Mouse (Mus musculus) embryonic facial prominence, embryonic 15.5 days (tissue): ENCODE data around the gene Dmrtc2. TPM values are rescaled to one million over a fixed set of nuclear protein-coding genes. Genes with fewer than 3 reads are reported as not detected.

ENCODE experiments used
- ATAC-seq: fragments of 200-750 bp; cut with Nextera tagmentation; 2 replicates; pipeline ENCODE4 v1.8.0; 2017; ENCODE audit warnings: low read depth, moderate TSS enrichment; ENCODE audit not compliant: insufficient number of reproducible peaks, low FRiP score, low TSS enrichment
- H3K27ac ChIP-seq: fragments of 300-500 bp; sonication (generic); replicated peaks from 2 replicates; pipeline ENCODE4 v1.5.1; 2015; ENCODE audit warnings: mild to moderate bottlenecking, inconsistent platforms
- H3K27me3 ChIP-seq: fragments of 300-500 bp; sonication (generic); 2 replicates; pipeline ENCODE4 v1.6.1; 2015; ENCODE audit warnings: inconsistent platforms
- H3K36me3 ChIP-seq: fragments of 300-500 bp; sonication (generic); 2 replicates; pipeline ENCODE4 v1.6.1; 2015; ENCODE audit warnings: mild to moderate bottlenecking, inconsistent platforms
- H3K4me1 ChIP-seq: fragments of 300-500 bp; sonication (generic); 2 replicates; pipeline ENCODE4 v1.6.1; 2015; ENCODE audit warnings: inconsistent platforms
- H3K4me2 ChIP-seq: fragments of 300-500 bp; sonication (generic); replicated peaks from 2 replicates; pipeline ENCODE4 v1.6.1; 2015; ENCODE audit warnings: mild to moderate bottlenecking, inconsistent platforms
- H3K4me3 ChIP-seq: fragments of 300-500 bp; sonication (generic); replicated peaks from 2 replicates; pipeline ENCODE4 v1.5.1; 2015; ENCODE audit warnings: mild to moderate bottlenecking, inconsistent platforms
- H3K9ac ChIP-seq: fragments of 300-500 bp; sonication (generic); 2 replicates; pipeline ENCODE4 v1.6.1; 2015; ENCODE audit warnings: inconsistent platforms
- H3K9me3 ChIP-seq: fragments of 300-500 bp; sonication (generic); replicated peaks from 2 replicates; pipeline ENCODE4 v1.6.1; 2016; ENCODE audit warnings: inconsistent platforms
- WGBS: fragments of 180-500 bp; shearing (Covaris S2); methylation state at CpG from one replicate; pipeline ENCODE4 v1.1.7; 2015; 5-methylcytosine and 5-hydroxymethylcytosine counted together
- polyA plus RNA-seq: library from polyadenylated mRNA; unstranded; fragments of >200 nt; fragmentation: Nextera tagmentation; extraction: Ambion mirVana; gene quantifications from 2 replicates; pipeline ENCODE4 v1.2.1, GENCODE M21; 2015

Gene Dmrtc2
- polyA plus RNA-seq, 1 experiment from 2014 or later: 0.09 TPM

GRCm38 (mm10) chr7:24877588-24877987 lies 7.7 kb downstream of the Dmrtc2 start:
- H3K4me1 ChIP-seq: no peaks in the 10 kb centered on the region
- no peaks in the 10 kb centered on the region for H3K36me3 ChIP-seq
- no peaks in the 10 kb centered on the region for H3K27me3 ChIP-seq
- no peak overlapping the region for H3K4me2 ChIP-seq
- no peaks in the 10 kb centered on the region for H3K9me3 ChIP-seq
- WGBS: 28% methylated on average over 3 of the region's 3 CpGs
- ATAC-seq: no peak
- H3K27ac ChIP-seq: peak overlapping the region; percentile 77; the same call in 1 of the 2 replicates
- no peak overlapping the region for H3K4me3 ChIP-seq
- H3K9ac ChIP-seq: no peak overlapping the region

GRCm38 (mm10) chr7:24879620-24880019 lies 9.8 kb downstream of the Dmrtc2 start:
- Histone ChIP-seq H3K9ac (no peak overlapping the region), H3K9me3 (no peaks in the 10 kb centered on the region)

DNA sequence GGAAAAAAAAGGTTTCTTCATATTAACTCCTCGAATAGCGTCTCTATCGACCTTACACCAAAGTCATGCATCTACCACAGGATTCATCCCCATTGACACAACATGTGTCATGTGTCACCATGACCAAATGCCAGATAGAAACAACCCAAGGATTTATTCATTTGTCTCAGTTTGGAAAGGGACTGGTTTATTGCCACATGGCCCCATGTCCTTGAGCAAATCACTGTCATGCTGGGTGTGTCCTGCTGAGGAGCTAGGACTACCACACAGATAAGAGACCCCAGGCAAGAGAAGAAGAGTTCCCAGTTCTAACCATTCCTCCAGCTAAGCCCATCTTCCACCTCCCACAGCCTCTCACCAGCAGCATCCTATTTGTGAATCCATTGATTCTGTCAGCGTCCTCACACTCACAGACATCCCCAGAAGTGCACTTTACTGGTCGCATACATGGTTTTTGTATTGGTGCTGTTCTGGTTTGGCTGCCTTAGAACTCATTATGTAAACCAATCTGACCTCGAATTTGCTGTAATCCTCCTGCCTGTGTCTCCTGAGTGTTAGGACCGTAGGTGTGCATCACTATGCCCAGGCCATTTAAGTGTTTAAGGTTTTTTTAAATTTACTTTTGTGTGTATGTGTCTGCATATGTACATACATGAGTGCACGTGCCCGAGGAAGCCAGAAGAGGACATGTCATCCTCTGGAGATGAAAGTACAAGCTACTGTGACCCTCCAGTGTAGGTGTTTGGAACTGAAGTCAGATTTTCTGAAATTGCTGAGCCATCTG lies 12.8 kb downstream of the Dmrtc2 start:
- Histone ChIP-seq H3K27ac (no peak overlapping the region), H3K36me3 (peaks cover 20% of the 10 kb centered on the region), H3K9me3 (no peaks in the 10 kb centered on the region), H3K4me2 (no peak overlapping the region), H3K27me3 (no peaks in the 10 kb centered on the region), H3K4me1 (peaks cover 24% of the 10 kb centered on the region), H3K9ac (no peak overlapping the region), H3K4me3 (no peak overlapping the region)
- WGBS: 88% methylated on average over 9 of the region's 9 CpGs
- no peak for ATAC-seq

More at GRCm38 (mm10) chr7:24879620-24880019, 9.8 kb downstream of the Dmrtc2 start:
- 37% methylated on average over 2 of the region's 2 CpGs for WGBS
- Histone ChIP-seq H3K4me1 (no peaks in the 10 kb centered on the region), H3K27me3 (no peaks in the 10 kb centered on the region), H3K36me3 (no peaks in the 10 kb centered on the region), H3K27ac (no peak overlapping the region), H3K4me2 (no peak overlapping the region), H3K4me3 (no peak overlapping the region)
- no peak for ATAC-seq

DNA sequence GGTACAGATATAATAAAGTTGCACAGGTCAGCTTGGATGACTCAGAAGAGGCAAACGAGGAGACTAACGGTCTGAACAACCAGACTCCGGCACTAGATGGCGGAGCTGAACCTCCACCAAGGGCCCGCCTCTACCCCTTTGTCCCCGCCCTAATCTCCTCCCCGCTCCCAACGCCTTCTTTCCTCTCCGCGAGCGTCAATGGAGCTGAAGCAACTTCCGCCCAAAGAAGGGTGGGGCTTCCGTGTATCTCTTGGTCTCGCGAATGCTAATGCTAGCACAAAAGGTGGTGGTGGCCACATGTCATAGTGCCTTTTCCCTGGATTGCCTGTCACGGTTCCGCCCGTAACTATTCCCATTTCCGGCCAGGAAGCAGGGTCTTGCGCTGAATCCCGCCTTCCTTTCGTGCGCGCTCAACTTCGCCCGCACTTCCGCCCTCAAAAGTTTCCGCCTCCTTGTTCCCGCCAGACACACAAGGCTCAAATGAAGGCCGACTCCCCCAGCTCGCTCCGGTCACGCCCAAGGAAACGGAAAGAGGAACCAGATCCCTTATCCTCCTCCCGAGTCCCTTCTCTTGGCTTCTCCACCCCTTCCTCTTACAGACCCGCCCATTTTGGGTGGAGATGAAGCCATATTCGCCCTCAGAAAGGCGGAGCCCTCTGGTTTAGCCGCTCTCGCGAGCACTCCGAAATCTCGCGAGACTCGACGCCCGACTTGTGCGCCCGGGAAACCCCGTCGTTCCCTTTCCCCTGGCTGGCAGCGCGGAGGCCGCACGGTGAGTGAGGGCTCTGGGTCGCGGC lies 14.2 kb downstream of the Dmrtc2 start, which contains the start of gene Rps19:
Rps19 (plus strand) TSS at position 476 of the 797 bp plus-strand sequence.
- peaks cover 28% of the 10 kb centered on the region for H3K4me1 ChIP-seq
- WGBS: under 1% methylated on average over 57 of the region's 57 CpGs
- peak within 1 kb of the TSS; percentile 79 for H3K4me2 ChIP-seq
- no peaks in the 10 kb centered on the region for H3K9me3 ChIP-seq
- peak within 1 kb of the TSS; percentile 94 for H3K27ac ChIP-seq
- H3K9ac ChIP-seq: peak within 1 kb of the TSS; percentile 100
- H3K36me3 ChIP-seq: peaks cover 35% of the 10 kb centered on the region
- peak within 1 kb of the TSS; percentile 99 for H3K4me3 ChIP-seq
- peak; percentile 95 for ATAC-seq
- H3K27me3 ChIP-seq: no peaks in the 10 kb centered on the region

DNA sequence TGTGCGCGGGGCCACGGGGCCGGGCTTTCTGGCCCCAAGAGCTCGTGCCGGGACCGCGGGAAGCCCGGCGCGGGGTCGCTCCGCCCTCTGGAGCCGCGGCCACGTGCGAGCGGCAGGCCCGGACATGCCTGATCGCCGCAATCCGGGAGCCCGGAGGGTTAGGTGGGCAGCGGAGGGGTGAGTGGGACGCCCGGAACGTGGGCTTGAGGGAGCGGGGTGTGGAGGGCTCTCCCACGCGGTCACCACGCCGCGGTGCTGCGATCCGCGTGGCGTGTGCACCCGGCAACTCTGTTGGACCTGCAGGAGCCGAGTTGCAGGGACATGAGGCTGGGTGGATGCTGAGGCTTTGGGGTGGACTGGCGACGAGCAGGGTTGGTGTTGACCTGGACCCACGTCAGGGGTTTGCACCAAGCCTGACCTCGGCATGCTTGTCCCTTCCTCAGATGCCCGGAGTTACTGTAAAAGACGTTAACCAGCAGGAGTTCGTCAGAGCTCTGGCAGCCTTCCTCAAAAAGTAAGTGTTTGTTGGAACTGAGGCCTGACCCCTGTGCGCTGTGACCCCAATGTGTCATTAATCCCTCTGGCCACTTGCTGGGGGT lies 14.9 kb downstream of the Dmrtc2 start:
- H3K27me3 ChIP-seq: no peaks in the 10 kb centered on the region
- WGBS: under 1% methylated on average over 47 of the region's 47 CpGs

GRCm38 (mm10) chr7:24885468-24886307 lies 15.8 kb downstream of the Dmrtc2 start:
- Histone ChIP-seq H3K27ac (peak overlapping the region; percentile 58), H3K9ac (peak overlapping the region; percentile 100), H3K4me3 (peak overlapping the region; percentile 99), H3K27me3 (no peaks in the 10 kb centered on the region), H3K36me3 (peaks cover 51% of the 10 kb centered on the region), H3K4me1 (peaks cover 28% of the 10 kb centered on the region), H3K9me3 (no peaks in the 10 kb centered on the region), H3K4me2 (peak overlapping the region; percentile 79)
- no peak for ATAC-seq
- 27% methylated on average over 12 of the region's 12 CpGs for WGBS

More for the DNA sequence above, 14.9 kb downstream of the Dmrtc2 start:
- Histone ChIP-seq H3K4me1 (peaks cover 28% of the 10 kb centered on the region), H3K27ac (peak overlapping the region; percentile 94), H3K4me3 (peak overlapping the region; percentile 99), H3K9me3 (no peaks in the 10 kb centered on the region), H3K4me2 (peak overlapping the region; percentile 79), H3K36me3 (peaks cover 42% of the 10 kb centered on the region), H3K9ac (peak overlapping the region; percentile 100)
- no peak for ATAC-seq

DNA sequence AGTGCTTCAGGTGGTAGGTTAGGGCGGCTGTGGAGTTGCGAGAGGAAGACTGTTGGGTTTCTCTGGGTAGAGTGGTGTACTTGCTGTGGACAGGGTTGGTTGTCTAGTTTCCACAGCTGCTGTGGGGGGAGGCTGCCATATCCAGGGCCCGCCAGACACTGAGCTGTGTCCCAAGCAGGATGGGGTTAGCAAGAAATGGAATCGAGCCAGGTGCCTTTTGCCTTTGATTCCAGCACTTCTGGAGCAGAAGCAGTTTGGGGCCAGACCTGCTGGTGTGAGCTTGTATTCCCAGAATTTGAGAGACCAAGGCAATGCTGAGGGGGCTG lies 16.4 kb downstream of the Dmrtc2 start:
- H3K9me3 ChIP-seq: no peaks in the 10 kb centered on the region
- peak overlapping the region; percentile 100 for H3K9ac ChIP-seq
- H3K4me2 ChIP-seq: peak overlapping the region; percentile 79
- H3K27me3 ChIP-seq: no peaks in the 10 kb centered on the region
- peak overlapping the region; percentile 99 for H3K4me3 ChIP-seq
- H3K4me1 ChIP-seq: peaks cover 28% of the 10 kb centered on the region
- ATAC-seq: no peak
- peak overlapping the region; percentile 58 for H3K27ac ChIP-seq
- peaks cover 57% of the 10 kb centered on the region for H3K36me3 ChIP-seq
- WGBS: 50% methylated on average over 4 of the region's 4 CpGs

DNA sequence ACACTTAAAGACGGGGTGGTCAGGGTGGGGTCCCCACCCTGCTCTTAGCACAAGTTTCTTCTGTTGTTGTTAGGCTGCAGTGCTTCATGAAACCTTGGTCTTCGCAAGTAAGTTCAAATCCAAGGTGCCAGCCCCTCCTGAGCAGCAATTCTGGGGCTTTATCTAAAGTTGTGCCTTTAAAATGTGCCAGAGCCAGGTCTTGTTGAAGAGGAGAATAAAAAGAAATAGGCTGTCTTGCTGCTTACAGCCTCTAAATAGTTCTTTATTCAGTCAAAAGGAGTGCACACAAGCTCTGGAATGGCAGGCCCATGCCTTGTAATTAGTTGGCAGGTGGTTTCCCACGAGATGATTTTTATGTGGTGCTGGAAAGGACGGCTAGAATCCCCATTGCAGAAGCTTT lies 17.2 kb downstream of the Dmrtc2 start:
- no peaks in the 10 kb centered on the region for H3K27me3 ChIP-seq
- H3K4me1 ChIP-seq: peaks cover 28% of the 10 kb centered on the region
- peaks cover 57% of the 10 kb centered on the region for H3K36me3 ChIP-seq
- H3K27ac ChIP-seq: peak overlapping the region; percentile 12; the same call in 1 of the 2 replicates
- peak overlapping the region; percentile 100; the same call in 1 of the 2 replicates for H3K9ac ChIP-seq
- H3K9me3 ChIP-seq: no peaks in the 10 kb centered on the region
- H3K4me3 ChIP-seq: no peak overlapping the region; the same call in 1 of the 2 replicates
- H3K4me2 ChIP-seq: 0 out of 2 replicates have a peak overlapping the region, but pooled peaks have one; percentile 79
- ATAC-seq: no peak
- 66% methylated on average over 4 of the region's 4 CpGs for WGBS

DNA sequence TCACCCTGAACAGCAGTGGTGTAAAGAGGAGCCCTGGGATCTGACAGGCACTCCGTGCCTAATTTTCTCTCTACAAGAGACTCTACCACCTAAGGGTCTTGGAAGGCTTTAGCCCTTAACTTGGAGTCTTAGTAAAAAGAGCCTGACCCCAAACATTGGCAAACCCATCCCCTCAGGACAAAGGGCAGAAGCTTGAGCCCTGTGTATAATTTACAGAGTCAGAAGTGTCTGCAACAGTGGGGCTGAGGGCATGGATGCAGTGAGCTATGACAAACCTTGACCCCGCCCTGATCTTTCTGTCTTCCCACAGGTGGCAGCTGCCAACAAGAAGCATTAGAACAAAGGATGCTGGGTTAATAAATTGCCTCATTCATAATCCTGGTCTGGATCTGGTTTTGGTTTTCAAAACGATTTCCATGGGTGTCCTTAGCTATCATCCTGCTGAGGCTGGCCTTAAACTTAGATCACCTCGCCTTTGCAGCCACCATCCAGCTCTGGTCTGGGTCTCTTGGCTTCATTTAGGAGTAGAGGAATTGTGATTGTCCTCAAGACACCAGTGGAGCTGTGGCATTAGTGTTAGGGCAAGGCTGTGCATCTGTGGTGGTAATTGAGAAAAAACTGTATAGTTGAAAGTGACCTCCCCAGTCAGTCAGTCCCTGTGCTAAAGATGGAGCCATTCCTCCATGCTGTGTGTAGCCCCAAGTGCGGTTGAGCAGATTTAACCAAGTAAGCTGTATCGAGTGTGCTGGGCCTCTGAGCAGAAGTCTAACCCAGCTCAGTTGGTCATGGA lies 19.8 kb downstream of the Dmrtc2 start:
- H3K36me3 ChIP-seq: peaks cover 57% of the 10 kb centered on the region
- no peak overlapping the region for H3K4me2 ChIP-seq
- H3K27me3 ChIP-seq: no peaks in the 10 kb centered on the region
- H3K9ac ChIP-seq: no peak overlapping the region
- no peak overlapping the region for H3K4me3 ChIP-seq
- peaks cover 28% of the 10 kb centered on the region for H3K4me1 ChIP-seq
- H3K9me3 ChIP-seq: no peaks in the 10 kb centered on the region
- H3K27ac ChIP-seq: peak overlapping the region; percentile 48
- 74% methylated on average over 6 of the region's 6 CpGs for WGBS
- ATAC-seq: no peak
